Mouse (Mus musculus) layer of hippocampus, adult 8-10 months (tissue): Measurements from ENCODE around the gene Serpinf1. TPM values are rescaled to one million over a fixed set of nuclear protein-coding genes. Genes with fewer than 3 reads are reported as not detected.
A peak's percentile ranks its signal among the peaks of the same experiment; 100 is the strongest.
"Not testable (repeated sequence)": the region's sequence is repeated elsewhere in the genome, so short reads cannot be mapped to it uniquely, and the experiment has no call there.

Experiments used
- DNase-seq, 2 experiments: peaks; one replicate each; pipeline ENCODE4 v3.0.0; 2022; ENCODE audit warnings: low spot score in 2 of 2
- total RNA-seq, 4 experiments: library from RNA; stranded (reverse); gene quantifications; 2 replicates each; pipeline ENCODE4 v1.2.4; 2022

The Serpinf1 gene
- total RNA-seq, 4 experiments from 2014 or later, result 9.7 to 16.0 (median 11.5) TPM

DNA sequence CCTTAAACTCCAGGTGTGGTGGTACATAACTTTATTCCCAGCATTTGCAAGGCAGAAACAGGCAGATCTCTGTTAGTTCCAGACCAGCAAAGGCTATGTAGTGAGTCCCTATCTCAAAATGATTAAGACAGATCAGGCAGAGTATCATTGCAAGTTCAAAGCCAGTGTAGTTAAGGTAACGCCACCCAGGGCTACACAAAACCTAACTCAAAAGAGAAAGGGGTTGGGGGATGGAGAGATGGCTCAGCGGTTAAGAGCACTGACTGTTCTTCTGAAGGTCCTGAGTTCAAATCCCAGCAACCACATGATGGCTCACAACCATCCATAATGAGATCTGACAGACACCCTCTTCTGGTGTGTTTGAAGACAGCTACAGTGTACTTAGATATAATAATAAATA lies 33.5 kb upstream of the Serpinf1 start:
- DNase-seq, result not testable (repeated sequence)

GRCm38 (mm10) chr11:75455041-75455736 lies 32.7 kb upstream of the Serpinf1 start:
- DNase-seq, result no peak

DNA sequence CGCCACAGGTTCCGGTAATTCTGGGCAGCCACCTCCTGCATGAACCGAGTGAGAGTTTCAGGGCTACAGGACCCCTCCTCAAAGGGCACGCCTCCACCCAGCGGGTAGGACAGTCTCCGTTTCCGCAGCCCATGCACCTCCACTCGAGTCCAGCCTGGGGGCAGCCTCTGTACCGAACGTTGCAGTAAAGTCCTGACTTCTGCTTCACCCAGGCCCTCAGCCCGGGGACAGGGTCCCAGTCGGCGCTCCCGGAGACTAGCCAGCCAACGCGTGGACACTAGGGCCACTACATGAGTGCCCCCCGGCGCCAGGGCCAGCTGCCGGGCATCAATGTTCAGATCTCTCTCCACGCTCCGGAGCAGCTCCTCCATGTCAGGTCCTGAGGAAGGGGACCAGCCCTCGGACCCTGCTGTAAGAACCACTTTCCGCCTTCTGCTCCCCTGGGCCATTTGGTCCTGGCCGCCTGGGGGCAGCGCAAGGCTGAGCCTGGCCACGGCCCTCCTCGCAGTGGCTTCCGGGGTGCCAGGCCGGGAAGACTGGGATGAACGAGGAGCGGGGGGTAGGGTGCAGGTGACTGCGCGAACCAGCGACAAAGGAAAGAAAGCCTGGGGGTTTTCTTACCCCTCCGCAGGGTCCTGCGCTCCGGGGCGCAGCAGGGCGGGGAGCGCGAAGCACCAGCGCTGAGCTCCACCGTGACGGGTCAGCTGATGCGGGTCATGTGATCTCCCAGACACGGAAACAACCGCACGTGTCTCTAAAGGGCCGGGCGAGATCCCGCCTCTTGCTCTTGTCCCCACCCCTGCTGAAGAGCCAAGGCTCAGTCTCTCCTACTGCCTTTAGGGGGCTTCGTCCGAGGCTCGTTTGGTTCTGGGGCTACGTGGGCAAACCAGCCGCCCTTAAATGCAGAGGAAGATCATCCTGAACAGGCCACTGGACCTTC lies 31.8 kb upstream of the Serpinf1 start, which contains the start of gene Wdr81:
Gene Wdr81 (minus strand): TSS at position 727 of the 940 bp plus-strand sequence.
- peak; percentile 85 to 88 for DNase-seq

- DNase-seq, result no peak
These were observed 30.5 kb upstream of the Serpinf1 start for GRCm38 (mm10) chr11:75452812-75453557.

DNA sequence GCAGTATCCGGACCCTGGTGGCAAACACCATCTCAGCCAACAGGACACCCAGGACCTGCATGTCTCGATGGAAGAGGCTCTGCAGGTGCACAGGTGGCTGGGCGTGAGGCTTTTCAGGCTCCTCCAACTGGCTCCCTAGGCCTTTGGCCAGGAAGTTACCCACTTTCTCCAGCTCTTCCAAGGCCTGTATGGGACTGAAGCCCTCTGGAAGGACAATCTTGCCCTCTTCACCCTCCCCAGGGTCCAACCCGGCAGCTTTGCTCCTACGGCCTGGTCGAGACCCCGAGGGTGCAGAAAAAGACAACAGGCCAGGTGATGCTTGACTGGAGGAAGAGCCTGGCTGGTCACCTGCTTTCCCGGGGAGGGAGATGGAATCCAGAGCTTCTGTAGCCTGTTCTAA lies 29.6 kb upstream of the Serpinf1 start:
- DNase-seq, result no peak

DNA sequence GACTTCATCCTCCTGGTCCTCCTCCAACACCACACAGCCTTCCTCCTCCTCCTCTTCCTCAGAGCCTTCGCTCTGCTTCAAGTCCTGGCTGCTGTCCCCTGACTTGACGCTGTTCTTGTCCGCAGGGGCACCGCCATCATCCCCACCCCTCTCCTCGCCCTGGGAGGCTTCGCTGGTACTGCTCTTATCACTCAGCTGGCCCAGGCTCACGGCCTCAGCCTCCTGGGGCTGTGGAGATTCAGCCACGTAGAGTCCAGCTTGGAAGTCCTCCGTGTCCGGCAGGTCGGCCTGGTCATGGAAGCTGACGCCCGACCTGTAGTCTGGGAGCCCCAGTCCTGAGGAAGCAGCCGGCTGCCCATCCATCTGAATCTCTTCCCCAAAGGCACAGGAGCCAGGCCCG lies 28.4 kb upstream of the Serpinf1 start:
- no peak for DNase-seq

- no peak for DNase-seq
These were observed 27.9 kb upstream of the Serpinf1 start for GRCm38 (mm10) chr11:75450304-75450908.

DNA sequence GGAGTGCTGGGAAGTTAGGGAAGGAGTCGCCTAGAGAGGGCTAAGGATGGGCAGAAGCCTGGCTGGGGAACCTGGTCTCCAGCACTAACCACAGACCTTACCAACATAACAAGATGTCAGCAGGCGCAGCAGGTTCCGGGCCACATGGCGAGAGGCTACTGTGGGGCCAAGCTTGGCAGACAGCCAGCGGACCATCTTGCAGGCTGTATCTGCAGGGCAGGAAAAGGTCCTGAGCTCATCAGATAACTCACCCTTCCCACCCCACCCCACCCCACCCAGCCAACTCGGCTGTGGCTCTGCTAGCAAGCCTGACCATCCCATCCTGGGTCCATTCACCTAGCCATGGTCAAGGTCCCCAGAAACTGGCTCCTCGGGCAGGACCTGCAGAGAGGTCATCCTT lies 27.2 kb upstream of the Serpinf1 start:
- no peak for DNase-seq

DNA sequence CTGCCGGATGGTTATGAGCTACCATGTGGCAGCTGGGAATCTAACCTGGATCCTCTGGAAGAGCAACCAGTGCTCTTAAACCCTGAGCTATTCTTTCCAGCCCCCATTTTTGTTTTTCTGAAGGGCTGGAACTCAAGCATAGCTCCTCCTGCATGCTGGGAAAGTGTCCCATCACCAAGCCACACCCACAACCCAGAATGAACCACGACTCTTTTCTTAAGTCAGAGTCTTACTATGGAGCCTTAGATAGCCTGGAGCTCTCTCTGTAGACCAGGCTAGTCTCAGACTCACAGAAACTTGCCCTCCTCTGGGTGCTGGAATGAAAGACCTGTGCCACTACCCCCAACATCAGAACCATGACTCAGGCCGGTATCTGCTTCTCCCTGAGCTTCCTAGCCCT lies 26.1 kb upstream of the Serpinf1 start:
- no peak for DNase-seq

- DNase-seq, result no peak
These were observed 21.2 kb upstream of the Serpinf1 start for GRCm38 (mm10) chr11:75443711-75444110.

DNA sequence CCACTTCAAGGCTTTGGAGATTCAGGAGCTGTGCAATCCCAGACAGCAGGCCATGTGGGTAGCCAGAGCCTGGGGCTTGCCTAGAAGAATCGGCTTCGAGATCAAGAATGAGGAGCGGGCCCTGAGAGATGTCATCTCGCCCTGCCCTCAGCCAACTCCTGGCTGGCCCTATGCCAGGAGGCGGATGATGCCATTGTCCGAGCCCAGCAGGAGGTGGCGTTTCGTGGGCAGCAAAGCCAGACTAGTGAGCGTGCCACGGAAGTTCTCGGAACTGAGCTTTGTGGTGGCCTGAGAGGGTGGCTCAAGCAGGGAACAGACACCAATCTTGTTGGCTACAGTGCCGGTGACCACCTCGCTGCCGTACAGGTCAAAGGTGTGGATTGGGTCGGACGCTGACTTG lies 19.1 kb upstream of the Serpinf1 start:
- no peak for DNase-seq

- DNase-seq, result no peak
These were observed 18.5 kb upstream of the Serpinf1 start for GRCm38 (mm10) chr11:75441034-75441433.

- no peak for DNase-seq
These were observed 17.4 kb upstream of the Serpinf1 start for GRCm38 (mm10) chr11:75439951-75440350.

DNA sequence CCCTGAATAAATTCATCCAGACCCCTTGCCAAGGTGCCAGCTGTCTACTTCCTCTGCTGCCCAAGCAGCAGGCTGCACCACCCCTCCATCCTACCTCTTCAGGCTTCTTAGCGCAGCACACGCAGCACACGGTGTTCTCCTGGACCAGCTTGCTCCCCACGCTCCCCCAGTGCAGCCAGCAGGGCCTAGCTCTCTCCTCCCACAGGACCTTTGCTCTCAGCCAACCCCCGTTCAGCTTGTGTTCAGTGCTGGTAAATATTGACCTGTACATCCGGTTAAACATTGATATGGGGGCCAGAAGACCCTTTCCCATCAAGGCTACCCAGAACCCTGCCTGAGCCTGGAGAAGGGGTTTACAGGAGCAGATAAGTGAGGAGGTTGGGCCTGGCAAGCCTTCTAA lies 16.9 kb upstream of the Serpinf1 start, which contains the start of gene Serpinf2:
Gene Serpinf2 (minus strand): TSS at position 229 of the 400 bp plus-strand sequence.
- no peak for DNase-seq

DNA sequence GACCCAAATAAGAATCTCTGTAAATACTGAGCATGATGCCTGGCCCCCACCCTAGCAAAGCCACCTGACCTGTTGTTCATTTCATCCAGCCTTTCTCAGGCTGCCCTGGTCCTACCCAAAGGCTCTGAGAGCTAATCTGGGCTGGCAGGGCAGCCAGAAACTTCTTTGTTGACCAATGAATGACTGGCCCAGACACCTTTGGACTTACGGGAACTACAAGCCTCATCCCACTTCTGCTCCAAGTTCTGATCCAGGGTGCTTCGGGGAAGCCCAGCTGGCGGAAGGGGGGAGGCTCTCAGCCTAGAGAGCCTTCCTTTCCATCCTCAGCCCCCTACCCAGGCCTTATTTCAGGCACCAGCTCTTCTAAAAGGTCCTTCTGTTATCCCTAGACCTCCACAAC lies 16.3 kb upstream of the Serpinf1 start:
- DNase-seq, result no peak

- no peak for DNase-seq
These were observed 15.7 kb upstream of the Serpinf1 start for GRCm38 (mm10) chr11:75438194-75438593.

GRCm38 (mm10) chr11:75434138-75434537 lies 11.6 kb upstream of the Serpinf1 start:
- DNase-seq, result no peak

- peak; percentile 85 to 89 for DNase-seq
These were observed 8.8 kb upstream of the Serpinf1 start for GRCm38 (mm10) chr11:75431307-75431706.

DNA sequence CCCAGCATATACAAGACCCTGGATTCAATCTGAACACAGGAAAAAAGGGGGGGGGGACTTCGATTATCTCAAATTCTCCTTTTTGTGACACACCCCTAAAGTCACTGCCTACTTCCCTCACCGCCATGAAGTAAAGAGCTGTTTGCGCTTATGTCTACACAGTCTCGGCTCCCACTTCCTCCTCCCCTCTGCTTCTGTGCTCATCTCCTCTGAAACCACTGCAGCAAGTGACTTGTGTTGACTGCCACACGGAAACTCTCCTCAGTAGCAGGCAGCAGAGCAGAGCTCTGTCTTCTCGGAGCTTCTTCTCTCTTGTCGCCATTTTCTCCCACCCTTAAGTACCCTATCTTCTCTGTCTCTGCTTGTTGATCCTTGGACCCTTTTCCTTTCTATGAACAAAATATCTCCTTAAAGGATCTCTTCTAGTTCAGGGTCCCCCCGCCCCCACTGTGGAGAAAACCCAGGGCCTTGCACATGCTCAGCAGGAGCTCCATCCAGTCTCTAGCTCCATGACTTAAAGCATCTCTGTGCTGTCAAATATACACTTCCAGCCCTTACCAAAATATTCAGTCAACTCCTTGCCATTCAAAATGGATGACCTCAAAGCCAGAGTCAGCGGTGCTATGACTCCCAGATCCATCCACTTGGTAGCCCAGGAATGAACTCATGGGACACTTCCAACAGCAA lies 6.7 kb upstream of the Serpinf1 start:
- DNase-seq, result no peak

DNA sequence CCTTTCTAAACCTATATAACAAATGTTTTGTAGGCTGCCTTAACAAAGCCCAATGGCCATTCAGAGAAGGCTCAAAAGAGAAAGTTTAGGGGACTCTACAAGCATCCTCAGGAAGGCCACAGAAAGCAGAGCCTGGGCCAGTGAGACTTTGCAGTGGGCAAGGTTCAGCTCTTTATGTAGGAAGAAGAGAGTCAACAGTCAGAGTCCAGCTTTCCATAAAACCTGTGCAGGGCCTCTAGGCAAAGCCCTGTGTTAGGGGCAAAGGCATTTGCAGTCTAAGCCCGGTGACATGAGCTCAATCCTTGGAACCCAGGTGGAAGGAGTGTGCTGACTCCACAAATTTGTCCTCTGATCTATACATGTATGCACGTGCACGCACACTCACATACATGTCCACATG lies 2.0 kb upstream of the Serpinf1 start:
- no peak for DNase-seq

DNA sequence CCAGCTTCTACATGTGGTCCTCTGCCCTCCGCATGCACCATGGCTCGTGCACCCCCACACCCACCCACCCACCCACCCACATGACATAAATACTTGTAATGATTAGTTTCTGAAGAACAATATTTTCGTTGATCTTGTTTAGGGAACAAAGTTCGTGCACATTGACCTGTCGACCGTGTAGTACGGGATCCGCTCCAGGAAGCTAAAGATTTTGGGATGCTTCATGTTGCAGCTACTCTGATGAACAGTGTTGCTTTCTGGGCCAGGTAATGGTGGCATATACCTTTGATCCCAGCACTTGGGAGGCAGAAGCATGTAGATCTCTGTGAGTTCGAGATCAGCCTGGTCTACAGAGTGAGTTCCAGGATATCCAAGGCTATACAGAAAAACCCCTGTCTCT lies 1.5 kb upstream of the Serpinf1 start:
- no peak for DNase-seq
